Mouse (Mus musculus): ENCODE results near the gene Gcgr.

DNA sequence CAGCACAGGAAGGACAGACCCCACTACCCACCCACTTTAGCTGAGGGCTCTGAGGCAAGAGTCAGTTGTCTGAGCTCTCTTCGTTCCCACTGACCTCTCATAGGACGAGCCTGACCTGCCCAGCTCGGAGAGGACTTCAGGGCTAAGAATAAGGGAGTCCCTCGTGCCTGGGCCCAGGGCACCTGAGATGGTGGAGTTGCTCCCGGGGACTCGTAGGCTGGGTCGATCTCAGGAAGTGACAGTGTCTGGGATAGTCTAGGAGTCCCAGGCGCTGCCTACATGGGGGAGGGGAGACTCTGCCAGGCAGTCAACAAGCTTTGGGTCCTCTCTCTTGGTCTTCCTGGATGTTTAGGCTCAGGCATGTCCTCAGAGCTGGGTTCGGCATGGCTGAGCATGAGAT lies 10.0 kb upstream of the Gcgr start:
- TF ChIP-seq POLR2A (IDR thresholded peaks at IDR 0.05; ENCODE audit: borderline replicate concordance, control insufficient read depth, low read depth, low read length) = no peak
- TF ChIP-seq CTCF (IDR thresholded peaks at IDR 0.05; ENCODE audit: control insufficient read depth, insufficient read depth, low read length) = no peak

Data from bone marrow, adult 2 months (tissue).